Mouse (Mus musculus) CH12.LX (cell line): Measurements from ENCODE around the gene Ddah2.

Source experiments
- CHD2 ChIP-seq: IDR thresholded peaks from 2 replicates; pipeline ENCODE4 v1.6.1; 2011; ENCODE audit warnings: low read length, improper control_type of control experiment
- CTCF ChIP-seq, 2 experiments: IDR thresholded peaks in 1 of 2; conservative IDR thresholded peaks in 1 of 2; 2 replicates each; pipeline ENCODE4 v1.5.1; 2011 to 2012; ENCODE audit warnings: low read depth in 2 of 2, low read length in 2 of 2, improper control_type of control experiment in 1 of 2, inconsistent platforms in 1 of 2, mild to moderate bottlenecking in 1 of 2, moderate library complexity in 1 of 2
- E2F4 ChIP-seq: IDR thresholded peaks from 2 replicates; pipeline ENCODE4 v1.6.1; 2011; ENCODE audit warnings: low read depth, low read length, improper control_type of control experiment; ENCODE audit not compliant: insufficient replicate concordance
- ELF1 ChIP-seq: IDR thresholded peaks from 2 replicates; pipeline ENCODE4 v1.6.1; 2014; ENCODE audit warnings: low read depth, mild to moderate bottlenecking, inconsistent platforms, low read length, improper control_type of control experiment
- EP300 ChIP-seq: IDR thresholded peaks from 2 replicates; pipeline ENCODE4 v1.6.1; 2011; ENCODE audit warnings: low read length, improper control_type of control experiment
- JUND ChIP-seq: conservative IDR thresholded peaks from 2 replicates; pipeline ENCODE4 v1.6.1; 2011; ENCODE audit warnings: low read depth, low read length, improper control_type of control experiment
- MAX ChIP-seq: IDR thresholded peaks from 2 replicates; pipeline ENCODE4 v1.6.1; 2011; ENCODE audit warnings: low read length, improper control_type of control experiment
- MAZ ChIP-seq: IDR thresholded peaks from 2 replicates; pipeline ENCODE4 v1.6.1; 2012; ENCODE audit warnings: low read depth, mild to moderate bottlenecking, inconsistent platforms, low read length, improper control_type of control experiment, moderate library complexity
- POLR2A ChIP-seq: IDR thresholded peaks from 2 replicates; pipeline ENCODE4 v1.6.1; 2011; ENCODE audit warnings: low read depth, mild to moderate bottlenecking, improper control_type of control experiment, low read length
- SMC3 ChIP-seq: IDR thresholded peaks from 2 replicates; pipeline ENCODE4 v1.6.1; 2011; ENCODE audit warnings: low read depth, low read length, improper control_type of control experiment
- USF1 ChIP-seq: IDR thresholded peaks from 2 replicates; pipeline ENCODE4 v1.6.1; 2014; ENCODE audit warnings: low read depth, mild to moderate bottlenecking, inconsistent platforms, low read length, improper control_type of control experiment

- TF ChIP-seq JUND = no peak
- no peak for TF ChIP-seq CTCF (conservative IDR thresholded peaks at IDR 0.05 in 1 of 2, IDR thresholded peaks at IDR 0.05 in 1 of 2; ENCODE audit: low read depth in 2 of 2, low read length in 2 of 2)
- TF ChIP-seq POLR2A = no peak
- no peak for TF ChIP-seq MAX
- no peak for TF ChIP-seq MAZ
- TF ChIP-seq USF1 = no peak
- TF ChIP-seq EP300 = no peak
- no peak for TF ChIP-seq SMC3
- TF ChIP-seq E2F4 = no peak
- no peak for TF ChIP-seq CHD2
- no peak for TF ChIP-seq ELF1
Observed at GRCm38 (mm10) chr17:35085208-35085865, 26.5 kb downstream of the Ddah2 start, which contains the start of gene Ly6g6f.
